In genomic region chr8:106076612-106077011, GRCm38 (mm10) we compare ENCODE assay signal across 9 mouse cellular contexts. TPM values are rescaled to one million over a fixed set of nuclear protein-coding genes. Genes with fewer than 3 reads are reported as not detected.
DNase-seq lines count a peak whose midpoint lies in the region; ATAC-seq and TF ChIP-seq lines count a peak whose summit lies in the region.
"Had no signal": no experiment of that assay in that cellular context is flagged by ENCODE, and none has a peak within 500 bp of the region (broad histone marks: within the 10 kb centered on the region; RNA-seq: fewer than 3 reads in every experiment).

No protein-coding gene starts in this region.

- H3K27ac ChIP-seq in forebrain, embryonic 14.5 days (ENCODE audit: low read depth, low read length) = no peak overlapping the region
- H3K27ac ChIP-seq in forebrain, embryonic 10.5 days = no peak overlapping the region
- no peak overlapping the region for H3K27ac ChIP-seq in midbrain, embryonic 14.5 days (replicated peaks; ENCODE audit: low read depth, low read length)
- no peak overlapping the region for H3K27ac ChIP-seq in midbrain, embryonic 15.5 days
- H3K27ac ChIP-seq in cortical plate, adult 2 months (ENCODE audit: insufficient read depth, low read length) = no peak overlapping the region
- H3K27ac ChIP-seq: lung, embryonic 15.5 days had no signal

- TF ChIP-seq CTCF in cortical plate, adult 2 months (IDR thresholded peaks at IDR 0.05; ENCODE audit: extremely low read depth, insufficient read depth, low read length) = peak; percentile 27; the same call in 1 of the 2 replicates

- H3K36me3 ChIP-seq in forebrain, embryonic 14.5 days (ENCODE audit: control insufficient read depth, insufficient read depth, low read length) = peaks cover 8% of the 10 kb centered on the region; the same call in 1 of the 2 replicates
- H3K36me3 ChIP-seq in forebrain, embryonic 10.5 days (replicated peaks) = peaks cover 40% of the 10 kb centered on the region
- H3K36me3 ChIP-seq in midbrain, embryonic 14.5 days (ENCODE audit: control insufficient read depth, insufficient read depth, low read length) = peaks cover 8% of the 10 kb centered on the region; the same call in 1 of the 2 replicates
- no peaks in the 10 kb centered on the region for H3K36me3 ChIP-seq in midbrain, embryonic 15.5 days (replicated peaks)

- no peak overlapping the region for H3K4me3 ChIP-seq in forebrain, embryonic 14.5 days (ENCODE audit: low read depth, low read length)
- no peak overlapping the region for H3K4me3 ChIP-seq in forebrain, embryonic 10.5 days
- no peak overlapping the region for H3K4me3 ChIP-seq in midbrain, embryonic 14.5 days (replicated peaks; ENCODE audit: low read depth, low read length)
- no peak overlapping the region for H3K4me3 ChIP-seq in midbrain, embryonic 15.5 days
- no peak overlapping the region for H3K4me3 ChIP-seq in cortical plate, adult 2 months (ENCODE audit: insufficient read depth, low read length)
- H3K4me3 ChIP-seq: lung, embryonic 15.5 days had no signal

- ATAC-seq in forebrain, embryonic 14.5 days = no peak
- ATAC-seq in midbrain, embryonic 14.5 days (ENCODE audit: low FRiP score, low TSS enrichment) = no peak
- no peak for ATAC-seq in midbrain, embryonic 15.5 days (replicated peaks)
- ATAC-seq in monocyte, adult 5-6 weeks (replicated peaks; ENCODE audit: insufficient number of reproducible peaks, low FRiP score, low TSS enrichment, poor library complexity, severe bottlenecking) = no peak

- DNase-seq in forebrain, embryonic 14.5 days (ENCODE audit: low spot score) = peak; percentile 19
- no peak for DNase-seq in forebrain, embryonic 10.5 days (ENCODE audit: extremely low spot score, low spot score)
- DNase-seq in midbrain, embryonic 14.5 days = peak; percentile 30
- DNase-seq in retina, postnatal 1 day = peak; percentile 38
- no peak for DNase-seq in cerebellum, adult 11-12 months

- H3K27me3 ChIP-seq in forebrain, embryonic 14.5 days (replicated peaks; ENCODE audit: control insufficient read depth, insufficient read depth, low read length) = no peaks in the 10 kb centered on the region
- no peaks in the 10 kb centered on the region for H3K27me3 ChIP-seq in forebrain, embryonic 10.5 days (ENCODE audit: poor library complexity, severe bottlenecking)
- no peaks in the 10 kb centered on the region for H3K27me3 ChIP-seq in midbrain, embryonic 14.5 days (ENCODE audit: control insufficient read depth, insufficient read depth, low read length)
- no peaks in the 10 kb centered on the region for H3K27me3 ChIP-seq in midbrain, embryonic 15.5 days (replicated peaks)
- H3K27me3 ChIP-seq: lung, embryonic 15.5 days had no signal

- no peaks in the 10 kb centered on the region for H3K4me1 ChIP-seq in forebrain, embryonic 14.5 days (ENCODE audit: control insufficient read depth, insufficient read depth, low read length)
- no peaks in the 10 kb centered on the region for H3K4me1 ChIP-seq in forebrain, embryonic 10.5 days
- H3K4me1 ChIP-seq in midbrain, embryonic 14.5 days (ENCODE audit: control insufficient read depth, insufficient read depth, low read length) = no peaks in the 10 kb centered on the region
- H3K4me1 ChIP-seq in midbrain, embryonic 15.5 days = no peaks in the 10 kb centered on the region
- peaks cover 6% of the 10 kb centered on the region for H3K4me1 ChIP-seq in cortical plate, adult 2 months (ENCODE audit: control insufficient read depth, insufficient read depth, low read length)
- H3K4me1 ChIP-seq: lung, embryonic 15.5 days had no signal

- WGBS in forebrain, embryonic 14.5 days = 85% methylated on average over 5 of the region's 5 CpGs
- WGBS in forebrain, embryonic 10.5 days = 83% methylated on average over 5 of the region's 5 CpGs
- WGBS in midbrain, embryonic 14.5 days = 84% methylated on average over 5 of the region's 5 CpGs
- WGBS in midbrain, embryonic 15.5 days = 85% methylated on average over 5 of the region's 5 CpGs

- H3K9me3 ChIP-seq in forebrain, embryonic 14.5 days (replicated peaks; ENCODE audit: control insufficient read depth, low read length) = no peaks in the 10 kb centered on the region
- H3K9me3 ChIP-seq in forebrain, embryonic 10.5 days = peaks cover 5% of the 10 kb centered on the region; the same call in 1 of the 2 replicates
- no peaks in the 10 kb centered on the region for H3K9me3 ChIP-seq in midbrain, embryonic 14.5 days (ENCODE audit: control insufficient read depth, low read length)
- H3K9me3 ChIP-seq in midbrain, embryonic 15.5 days = no peaks in the 10 kb centered on the region
- H3K9me3 ChIP-seq: lung, embryonic 15.5 days had no signal

- H3K4me2 ChIP-seq in forebrain, embryonic 14.5 days (ENCODE audit: low read length) = no peak overlapping the region
- no peak overlapping the region for H3K4me2 ChIP-seq in midbrain, embryonic 14.5 days (ENCODE audit: low read length)
- H3K4me2 ChIP-seq in midbrain, embryonic 15.5 days = no peak overlapping the region
- H3K4me2 ChIP-seq: lung, embryonic 15.5 days had no signal

- H3K9ac ChIP-seq in forebrain, embryonic 14.5 days (ENCODE audit: low read length) = no peak overlapping the region
- H3K9ac ChIP-seq in midbrain, embryonic 14.5 days (replicated peaks; ENCODE audit: low read length) = no peak overlapping the region
- no peak overlapping the region for H3K9ac ChIP-seq in midbrain, embryonic 15.5 days
- H3K9ac ChIP-seq: lung, embryonic 15.5 days had no signal

- TF ChIP-seq POLR2A in cortical plate, adult 2 months (IDR thresholded peaks at IDR 0.05; ENCODE audit: extremely low read depth, insufficient read depth, low read length) = no peak

RNA-seq across cellular contexts. Expression of gene Nfatc3, which starts 18.0 kb away (rescaled TPM):
- 2.6 and 2.7 TPM in 2 replicates for polyA plus RNA-seq in forebrain, embryonic 14.5 days (2014; fragmentation: Nextera tagmentation; extraction: Ambion mirVana)
- 6.6 TPM in 2 replicates for polyA plus RNA-seq in forebrain, embryonic 10.5 days (2016; fragmentation: Nextera tagmentation; extraction: Ambion mirVana)
- polyA plus RNA-seq in midbrain, embryonic 14.5 days (2014; fragmentation: Nextera tagmentation; extraction: Ambion mirVana) = 3.1 and 3.4 TPM in 2 replicates
- polyA plus RNA-seq in midbrain, embryonic 15.5 days (2015; fragmentation: Nextera tagmentation; extraction: Ambion mirVana) = 3.7 and 3.8 TPM in 2 replicates
- 7.8 and 8.1 TPM in 2 replicates for polyA plus RNA-seq in cortical plate, adult 2 months (2012; rRNA removed)
- 69.7 to 114 TPM (median 95.6 TPM) in 3 replicates for total RNA-seq in monocyte, adult 5-6 weeks (2017)

Comparison
In these comparisons a context has a peak if more than half of its experiments do, and no peak if none do; other contexts are left out.
1. DNase-seq: peak in forebrain, embryonic 14.5 days (single experiment), midbrain, embryonic 14.5 days (single experiment) and retina, postnatal 1 day (single experiment); none in forebrain, embryonic 10.5 days (single experiment) and cerebellum, adult 11-12 months (single experiment).